Mouse (Mus musculus): ENCODE measurements around the gene Lonrf2.

Lonrf2 gene

GRCm38 (mm10) chr1:38836477-38836872, at the start of gene Lonrf2:
Gene Lonrf2 (minus strand): TSS chr1:38836711.
- no peak for DNase-seq (ENCODE audit: low spot score in 2 of 2)

- DNase-seq (ENCODE audit: low spot score in 2 of 2): no peak
Measured at GRCm38 (mm10) chr1:38885956-38886355, 49.4 kb upstream of the Lonrf2 start.

- DNase-seq (ENCODE audit: low spot score in 2 of 2): no peak
Measured at GRCm38 (mm10) chr1:38883766-38884165, 47.3 kb upstream of the Lonrf2 start.

DNA sequence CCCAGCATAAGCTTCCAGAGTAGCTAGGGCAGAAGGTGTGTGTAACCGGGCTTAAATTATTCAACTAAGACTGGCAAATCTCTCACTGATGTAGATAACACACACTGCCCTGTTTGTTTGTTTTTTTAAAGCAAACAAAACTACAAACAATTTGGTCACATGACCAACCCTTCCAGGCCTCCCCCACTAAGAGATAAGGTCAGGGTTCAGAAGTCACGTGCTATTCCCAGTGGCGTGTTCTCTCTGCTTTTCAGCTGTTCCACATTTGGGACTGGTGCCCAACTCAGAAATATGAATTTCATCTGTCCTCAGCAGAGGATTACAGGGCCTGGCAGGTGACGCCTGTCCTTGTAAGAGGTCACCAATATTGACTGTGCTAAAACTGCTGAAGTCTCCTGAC, 46.2 kb upstream of the Lonrf2 start:
- DNase-seq (ENCODE audit: low spot score in 2 of 2): no peak

DNA sequence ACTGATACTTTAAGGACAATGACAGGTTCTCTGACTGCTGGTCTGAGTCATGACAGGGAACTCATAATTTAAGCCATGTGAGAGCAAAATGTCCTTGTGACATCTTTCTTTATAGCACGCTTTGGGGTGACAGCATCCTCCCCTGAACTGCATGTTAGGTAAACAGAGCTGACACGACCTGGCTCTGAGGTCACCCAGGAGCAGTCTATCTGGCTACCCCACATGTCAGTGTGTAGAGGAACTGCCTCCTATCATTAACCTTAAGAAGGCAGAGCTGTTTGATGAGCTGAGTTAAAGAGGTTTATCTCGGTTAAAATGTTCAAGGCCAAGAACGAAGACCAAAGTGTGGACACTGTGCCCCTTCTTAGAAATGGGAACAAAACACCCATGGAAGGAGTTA, 44.9 kb upstream of the Lonrf2 start:
- no peak for DNase-seq (ENCODE audit: low spot score in 2 of 2)

- no peak for DNase-seq (ENCODE audit: low spot score in 2 of 2)
Measured at GRCm38 (mm10) chr1:38876671-38877382, 40.3 kb upstream of the Lonrf2 start.

- DNase-seq (ENCODE audit: low spot score in 2 of 2): no peak
Measured at GRCm38 (mm10) chr1:38873911-38874310, 37.4 kb upstream of the Lonrf2 start.

GRCm38 (mm10) chr1:38871834-38872233, 35.3 kb upstream of the Lonrf2 start:
- no peak for DNase-seq (ENCODE audit: low spot score in 2 of 2)

GRCm38 (mm10) chr1:38869398-38870195, 33.1 kb upstream of the Lonrf2 start:
- no peak for DNase-seq (ENCODE audit: low spot score in 2 of 2)

GRCm38 (mm10) chr1:38866242-38866641, 29.7 kb upstream of the Lonrf2 start:
- DNase-seq (ENCODE audit: low spot score in 2 of 2): no peak

DNA sequence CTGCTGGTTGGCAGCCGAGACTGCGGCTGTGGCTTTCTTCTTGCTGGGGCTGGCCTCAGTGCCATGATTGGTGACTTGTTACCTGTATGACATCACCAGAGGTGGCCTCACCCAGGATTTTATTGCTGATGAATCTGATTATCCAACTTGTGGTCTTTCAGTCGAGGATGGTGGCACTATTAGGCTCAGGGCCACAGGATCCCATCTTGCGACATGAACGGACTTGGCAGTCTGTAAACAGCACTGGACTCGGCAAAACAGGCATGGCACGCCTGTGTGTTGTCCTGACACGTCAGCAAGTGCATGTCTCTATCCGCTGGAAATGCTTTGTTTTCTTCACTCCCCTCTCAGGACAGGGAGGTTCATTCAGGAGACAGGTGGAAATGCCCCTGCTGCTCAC, 27.8 kb upstream of the Lonrf2 start:
- DNase-seq (ENCODE audit: low spot score in 2 of 2): no peak

- DNase-seq (ENCODE audit: low spot score in 2 of 2): no peak
Measured at GRCm38 (mm10) chr1:38862213-38862612, 25.7 kb upstream of the Lonrf2 start.

DNA sequence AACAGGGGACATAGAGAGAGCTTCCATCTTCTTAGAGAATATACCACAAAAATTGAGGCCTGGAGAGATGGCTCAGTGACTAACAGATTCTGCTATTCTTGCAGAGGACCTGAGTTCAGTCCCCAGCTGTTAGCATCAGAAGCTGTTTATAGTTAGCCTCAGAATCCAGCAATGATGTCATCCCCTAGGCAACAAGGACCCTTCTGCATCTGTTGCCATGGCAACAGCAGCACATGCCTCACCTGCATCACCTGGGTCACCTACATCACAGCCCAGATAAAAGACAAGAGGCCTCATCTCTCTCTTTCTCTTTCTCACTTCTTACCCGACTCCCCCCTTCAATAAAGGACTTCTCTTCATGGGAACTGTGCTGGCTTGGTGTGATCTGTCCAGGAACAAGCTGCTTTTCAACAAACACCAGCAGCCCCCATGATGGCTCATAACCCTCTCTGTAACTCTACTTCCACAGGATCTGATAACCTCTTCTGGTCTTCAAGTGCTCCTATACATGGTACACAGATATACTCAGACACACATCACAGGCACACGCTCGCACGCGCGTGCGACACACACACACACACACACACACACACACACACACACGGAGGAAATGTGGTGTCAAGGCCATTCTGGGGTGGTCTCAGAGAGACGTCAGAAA, 24.5 kb upstream of the Lonrf2 start:
- no peak for DNase-seq (ENCODE audit: low spot score in 2 of 2)

DNA sequence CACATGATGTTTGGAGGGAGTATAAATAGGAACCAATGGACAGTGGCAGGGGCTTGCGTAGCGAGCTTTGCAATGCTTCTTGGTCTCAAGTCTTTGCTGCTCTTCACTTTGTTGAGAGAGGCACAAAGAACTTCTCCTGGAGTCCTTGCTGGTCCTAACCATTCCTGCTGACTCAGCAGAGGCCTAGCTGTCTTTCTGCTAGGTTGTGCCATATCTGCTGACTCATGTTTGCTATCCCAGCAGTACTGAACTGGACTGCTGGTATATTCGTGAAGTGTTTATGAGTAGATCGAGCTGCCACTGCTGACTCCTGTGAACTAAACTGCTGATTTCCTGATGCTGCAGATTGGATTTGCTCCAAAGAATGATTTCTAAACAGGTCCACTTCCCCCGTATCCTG, 23.7 kb upstream of the Lonrf2 start:
- no peak for DNase-seq (ENCODE audit: low spot score in 2 of 2)

DNA sequence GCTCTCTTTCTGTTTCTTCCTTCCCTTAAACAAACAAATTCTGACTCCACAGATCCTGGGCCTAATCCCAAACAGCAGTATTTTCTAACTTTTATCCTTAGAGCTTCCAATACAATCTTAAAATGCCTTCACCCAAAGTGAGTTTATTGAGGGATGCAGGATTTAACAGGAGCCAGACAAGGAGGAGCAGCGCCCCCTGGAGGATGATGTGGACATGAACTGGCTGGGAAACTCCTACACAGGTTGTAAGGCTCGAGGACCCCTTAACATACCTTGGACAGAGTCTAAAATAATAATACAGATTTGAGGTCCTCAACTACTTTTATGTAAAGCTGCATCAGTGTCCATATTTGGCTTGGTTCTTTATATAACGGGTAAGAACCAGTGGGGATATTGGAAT, 19.7 kb upstream of the Lonrf2 start:
- peak in 1 of 2 experiments; percentile 71 for DNase-seq (ENCODE audit: low spot score in 2 of 2)

DNA sequence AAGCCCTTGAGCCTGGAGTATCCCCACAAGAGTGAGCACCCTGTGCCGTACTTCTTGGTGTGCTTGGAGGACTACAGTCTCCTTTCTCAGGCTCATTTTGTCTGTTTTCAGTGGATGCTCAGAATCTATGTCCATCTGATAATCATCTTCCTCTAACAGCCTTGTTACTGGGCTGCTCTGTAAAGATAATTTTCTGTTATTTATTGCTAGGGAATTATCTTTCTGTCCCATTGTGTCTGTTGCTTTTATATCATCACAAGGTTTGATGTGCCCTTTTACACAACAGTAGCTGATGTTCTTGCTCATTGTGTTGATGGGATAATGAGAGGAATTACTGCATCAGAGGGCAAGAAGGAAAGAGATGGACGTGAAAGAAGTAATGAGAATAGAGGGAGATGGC, 15.7 kb upstream of the Lonrf2 start:
- no peak for DNase-seq (ENCODE audit: low spot score in 2 of 2)

- DNase-seq (ENCODE audit: low spot score in 2 of 2): no peak
Measured at GRCm38 (mm10) chr1:38850650-38851049, 14.1 kb upstream of the Lonrf2 start.

GRCm38 (mm10) chr1:38848451-38849289, 12.2 kb upstream of the Lonrf2 start:
- no peak for DNase-seq (ENCODE audit: low spot score in 2 of 2)

GRCm38 (mm10) chr1:38847975-38848374, 11.5 kb upstream of the Lonrf2 start:
- no peak for DNase-seq (ENCODE audit: low spot score in 2 of 2)

DNA sequence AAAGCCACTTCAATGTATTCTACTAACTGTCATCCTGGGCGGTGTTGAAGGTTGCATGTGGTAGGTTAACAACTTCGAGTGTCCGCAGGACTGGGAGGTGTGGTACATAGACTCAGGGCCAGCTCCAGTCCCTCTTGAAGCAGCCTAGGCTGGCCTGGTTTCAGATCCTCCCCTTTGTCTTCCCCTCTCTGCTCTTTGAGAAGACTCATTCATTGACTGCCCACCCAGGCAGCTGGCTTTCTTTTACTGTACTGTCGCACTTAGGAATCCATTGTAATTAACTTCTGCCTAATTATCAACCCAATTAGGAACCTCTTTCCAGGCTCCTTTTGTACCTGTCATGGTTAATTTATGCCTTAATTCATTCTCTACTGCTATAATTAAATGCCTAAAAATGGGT, 6.8 kb upstream of the Lonrf2 start:
- DNase-seq (ENCODE audit: low spot score in 2 of 2): no peak

DNA sequence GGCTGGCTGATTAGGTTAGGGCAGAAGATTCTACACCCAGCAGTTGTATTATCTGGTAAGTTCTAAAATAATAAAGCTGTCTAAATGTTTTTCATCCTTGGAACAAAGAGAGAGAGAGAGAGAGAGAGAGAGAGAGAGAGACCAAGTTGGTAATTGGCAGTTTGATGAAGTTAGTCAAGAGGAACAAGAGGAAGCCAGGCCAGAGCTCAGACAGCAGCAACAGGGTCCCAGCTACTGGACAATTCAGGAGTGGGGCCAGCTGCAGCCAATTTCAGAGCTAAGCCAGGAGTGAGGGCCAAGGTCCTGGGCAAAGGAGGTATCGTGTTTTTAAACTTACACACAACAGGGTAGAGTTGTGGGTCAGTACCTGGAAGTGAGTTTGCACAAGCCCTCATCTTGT, 6.3 kb upstream of the Lonrf2 start:
- DNase-seq (ENCODE audit: low spot score in 2 of 2): no peak

DNA sequence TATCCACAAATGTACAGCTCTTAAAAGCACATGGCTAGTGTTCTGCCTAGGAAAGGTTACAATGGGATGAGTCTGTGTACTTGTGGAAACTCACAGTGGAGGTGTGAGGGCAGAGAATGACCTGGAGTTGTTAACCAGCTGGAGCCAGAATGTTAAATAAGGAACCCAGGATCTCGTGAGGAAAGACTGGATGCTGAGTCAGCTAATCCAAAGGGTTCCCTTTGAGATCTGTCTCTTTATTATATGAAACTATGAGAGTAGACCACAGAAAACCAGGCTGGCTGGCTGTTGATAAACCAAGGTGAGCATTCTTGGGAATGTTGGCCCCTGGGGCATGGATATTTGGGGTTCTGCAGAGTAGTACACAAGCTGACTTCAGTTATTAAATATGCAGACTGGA, 3.4 kb upstream of the Lonrf2 start:
- no peak for DNase-seq (ENCODE audit: low spot score in 2 of 2)

Measured in spleen, postnatal 4 days (tissue).